Mouse (Mus musculus) adipocyte (in vitro differentiated cells): ENCODE data around the gene March11.

ENCODE experiments used
- DNase-seq: peaks from one replicate; pipeline ENCODE4 v3.0.0-alpha.2; 2016; ENCODE audit warnings: low spot score

The March11 gene

GRCm38 (mm10) chr15:26308629-26309230 is at the start of gene March11:
TSS of gene March11 (plus strand) at chr15:26309048.
- no peak for DNase-seq

- DNase-seq = no peak
These were observed 46.5 kb upstream of the March11 start for GRCm38 (mm10) chr15:26262336-26262735.

DNA sequence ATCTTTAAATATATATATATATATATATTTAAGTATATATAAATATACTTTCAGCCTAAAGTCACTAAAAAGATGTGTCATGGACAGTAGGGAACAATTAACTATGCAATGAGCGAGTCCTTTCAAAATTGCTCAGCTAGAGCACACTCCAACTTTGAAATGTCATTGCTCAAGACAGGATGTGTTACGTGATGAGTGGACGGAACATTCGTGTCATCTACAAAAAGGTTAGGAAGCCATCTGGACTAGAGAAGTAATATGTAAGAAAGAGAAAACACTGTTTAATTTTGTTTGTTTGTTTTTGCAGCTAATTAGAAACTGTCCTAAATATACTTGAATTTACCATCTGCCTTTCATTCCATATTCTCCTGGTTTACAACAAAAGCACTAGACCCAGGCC is 39.3 kb upstream of the March11 start:
- no peak for DNase-seq

DNA sequence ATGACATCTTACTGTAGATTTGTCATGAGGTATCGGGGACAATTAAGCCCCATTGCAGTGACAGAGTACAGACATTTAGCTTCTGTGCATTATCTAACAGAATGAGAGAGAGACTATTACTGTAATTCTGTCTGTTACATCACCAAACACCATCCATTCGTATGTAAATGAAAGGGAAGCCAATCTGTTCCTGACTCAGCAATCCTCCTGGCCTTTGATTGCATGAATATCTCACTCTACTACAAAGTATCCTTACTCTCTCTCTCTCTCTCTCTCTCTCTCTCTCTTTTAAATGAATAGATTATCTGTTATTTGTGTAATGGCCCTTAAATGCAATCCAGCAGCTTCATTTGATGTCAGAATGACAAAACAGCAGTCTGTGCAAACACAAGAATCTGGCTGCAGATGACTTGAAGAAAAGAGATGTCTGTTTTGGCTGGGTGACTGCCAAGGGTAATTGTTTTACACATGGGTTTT is 32.8 kb upstream of the March11 start:
- no peak for DNase-seq

DNA sequence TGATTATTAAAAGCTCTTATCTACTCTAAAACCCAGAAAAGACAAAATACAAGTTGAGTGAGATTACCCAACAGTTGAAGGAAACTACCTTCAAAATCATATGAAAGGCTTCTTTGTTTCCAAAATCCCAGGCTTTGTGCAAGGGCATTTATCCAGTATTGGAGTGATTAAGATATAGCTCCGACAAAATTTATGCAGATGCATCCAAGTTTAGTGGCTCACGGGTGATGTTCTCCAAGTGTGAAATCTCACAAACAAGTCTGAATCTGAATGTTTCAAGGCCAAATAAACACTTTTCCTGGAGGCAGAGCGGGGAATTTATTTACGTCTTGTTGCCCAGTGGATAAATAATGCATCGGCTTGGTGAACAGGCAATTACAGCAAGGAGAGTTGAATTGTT is 32.2 kb upstream of the March11 start:
- no peak for DNase-seq

GRCm38 (mm10) chr15:26291871-26292270 is 17.0 kb upstream of the March11 start:
- DNase-seq = no peak

- DNase-seq = no peak
These were observed 16.0 kb upstream of the March11 start for GRCm38 (mm10) chr15:26292811-26293210.

DNA sequence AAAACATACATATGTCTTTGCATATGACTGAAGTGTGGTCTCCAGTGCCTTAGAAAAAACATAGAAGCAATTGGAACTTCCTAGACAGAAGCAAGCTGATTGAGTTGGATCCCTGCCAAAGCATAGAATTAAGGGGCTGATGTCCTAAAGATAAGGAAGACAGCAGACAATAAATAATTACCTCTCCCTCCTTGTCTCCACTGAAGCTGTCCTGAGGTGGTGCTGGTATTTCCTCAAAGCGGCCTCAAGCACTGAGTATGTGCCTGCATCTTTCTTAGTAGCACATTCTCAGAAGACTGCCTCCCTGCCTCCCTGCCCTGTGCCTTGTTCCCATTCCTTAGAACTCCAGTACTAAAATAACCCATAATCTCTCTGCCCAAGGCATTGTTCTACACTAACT is 15.6 kb upstream of the March11 start:
- no peak for DNase-seq

DNA sequence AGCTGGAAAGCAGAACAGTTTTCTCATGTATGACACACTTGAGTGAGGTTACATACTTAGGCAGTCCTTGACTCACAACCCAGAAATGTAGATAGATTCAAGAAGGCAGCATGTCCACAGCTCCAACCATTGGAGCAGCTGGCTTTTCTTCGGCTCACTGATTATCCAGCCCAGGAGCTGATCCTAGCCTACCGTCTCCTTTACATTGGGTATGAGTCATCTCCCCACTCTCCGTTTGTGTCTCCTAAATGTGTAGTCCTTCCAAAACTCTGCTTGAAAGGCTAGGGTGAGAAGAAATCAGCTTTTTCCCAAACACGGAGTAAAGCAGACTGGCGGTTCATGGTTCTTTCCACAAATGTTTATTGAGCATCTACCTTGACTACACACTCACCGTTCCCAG is 10.2 kb upstream of the March11 start:
- no peak for DNase-seq

DNA sequence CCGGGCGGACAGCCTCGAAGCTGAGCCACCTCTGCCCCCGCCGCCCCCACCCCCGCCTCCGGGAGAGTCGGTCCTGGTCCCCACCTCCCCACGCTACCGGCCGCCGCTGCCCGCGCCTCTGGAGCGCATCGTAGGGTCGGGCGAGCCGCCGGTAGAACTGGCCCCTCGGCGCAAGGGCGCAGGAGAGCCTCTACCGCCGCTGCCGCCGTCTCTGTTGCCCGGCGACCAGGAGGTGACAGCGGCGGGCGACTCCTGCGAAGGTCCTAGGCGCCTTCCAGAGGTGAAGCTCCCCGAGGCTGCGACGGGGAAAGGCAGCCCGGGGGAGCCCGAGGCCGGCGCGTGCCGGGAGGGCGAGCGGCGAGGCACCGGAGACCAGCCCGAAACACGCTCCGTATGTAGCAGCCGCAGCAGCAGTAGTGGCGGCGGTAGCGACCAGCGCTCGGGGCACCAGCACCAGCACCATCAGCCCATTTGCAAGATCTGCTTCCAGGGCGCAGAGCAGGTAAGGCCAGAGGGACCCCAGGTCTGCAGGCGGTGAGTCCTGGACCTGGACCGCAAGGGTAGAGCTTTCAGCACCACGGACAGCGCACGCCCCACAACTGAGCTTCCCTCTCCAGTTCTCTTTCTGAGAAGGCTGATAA is 563 bp downstream of the March11 start:
- DNase-seq = peak; percentile 11

DNA sequence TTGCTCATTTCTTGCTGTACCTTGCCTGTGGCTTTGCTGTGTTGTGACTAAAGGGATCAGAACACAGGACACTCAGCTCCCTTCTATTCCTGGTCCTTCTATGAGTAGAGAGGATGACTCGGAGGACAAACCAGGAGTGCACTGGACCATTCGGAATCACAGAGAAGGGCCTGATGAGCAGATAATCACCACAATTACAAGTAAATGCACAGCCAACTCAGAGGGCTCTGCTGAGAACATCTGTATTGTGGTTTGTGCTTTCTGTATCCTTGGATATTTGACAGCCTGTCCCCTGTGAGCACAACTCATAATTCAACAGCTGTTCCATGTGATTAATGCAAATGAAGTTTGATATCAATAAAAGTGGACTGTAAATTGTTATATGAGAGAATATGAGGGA is 11.0 kb downstream of the March11 start:
- no peak for DNase-seq

DNA sequence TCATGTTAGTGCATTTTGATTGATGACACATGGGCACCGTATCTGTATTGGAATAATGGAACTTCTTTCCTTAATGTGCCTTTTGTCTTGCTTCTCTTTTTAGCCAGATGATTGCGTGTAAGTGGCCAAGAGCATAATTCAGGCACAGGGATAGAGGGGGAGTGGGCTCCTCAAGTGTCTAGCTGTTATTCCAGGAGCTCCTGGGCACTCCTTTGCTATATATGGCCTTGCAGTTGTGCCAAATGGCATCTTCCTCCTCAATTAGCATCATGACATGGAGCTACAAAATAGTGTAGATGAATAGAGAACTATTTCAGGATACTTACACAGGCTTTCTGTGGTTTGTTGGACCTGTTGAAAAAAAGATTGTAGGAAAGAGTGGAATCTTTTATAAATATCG is 11.6 kb downstream of the March11 start:
- no peak for DNase-seq

DNA sequence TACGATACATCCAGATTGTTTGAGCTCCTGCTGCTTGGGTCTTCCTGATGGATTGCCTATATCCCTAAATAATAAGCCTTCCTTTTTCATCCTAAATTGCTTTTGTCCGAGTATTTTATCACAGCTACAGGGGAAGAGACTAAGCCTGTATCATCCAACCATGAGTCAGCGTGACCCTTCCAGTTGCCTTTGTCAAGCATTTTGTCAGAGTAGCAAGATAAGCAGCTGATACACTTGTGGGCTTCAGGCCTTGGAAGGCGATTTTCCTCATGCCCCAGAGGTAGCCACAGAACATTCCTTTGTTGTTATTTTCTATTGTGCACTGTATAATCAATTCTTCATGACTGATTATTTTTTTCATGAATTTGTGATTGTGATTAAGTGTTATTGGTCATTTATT is 14.0 kb downstream of the March11 start:
- DNase-seq = no peak

- peak; percentile 58 for DNase-seq
These were observed 18.3 kb downstream of the March11 start for GRCm38 (mm10) chr15:26327157-26327556.

- DNase-seq = no peak
These were observed 26.9 kb downstream of the March11 start for GRCm38 (mm10) chr15:26335791-26336190.

DNA sequence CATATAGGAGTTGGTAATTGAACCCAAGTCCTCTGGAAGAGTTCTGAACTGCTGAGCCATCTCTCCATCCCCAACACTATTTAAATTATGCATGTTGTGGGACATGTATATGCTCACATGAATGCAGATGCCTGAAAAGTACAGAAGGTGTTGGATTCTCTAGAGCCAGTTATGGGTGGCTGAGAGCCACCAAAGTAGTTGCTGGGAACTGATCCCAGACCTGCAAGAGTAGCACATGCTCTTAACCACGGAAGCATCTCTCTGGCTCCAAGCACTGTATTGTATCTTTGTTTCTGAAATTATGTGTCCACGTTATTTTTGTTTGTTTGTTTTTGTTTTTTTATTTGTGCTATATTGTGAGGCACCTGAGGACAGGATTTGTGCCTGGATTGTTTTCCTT is 28.9 kb downstream of the March11 start:
- no peak for DNase-seq

DNA sequence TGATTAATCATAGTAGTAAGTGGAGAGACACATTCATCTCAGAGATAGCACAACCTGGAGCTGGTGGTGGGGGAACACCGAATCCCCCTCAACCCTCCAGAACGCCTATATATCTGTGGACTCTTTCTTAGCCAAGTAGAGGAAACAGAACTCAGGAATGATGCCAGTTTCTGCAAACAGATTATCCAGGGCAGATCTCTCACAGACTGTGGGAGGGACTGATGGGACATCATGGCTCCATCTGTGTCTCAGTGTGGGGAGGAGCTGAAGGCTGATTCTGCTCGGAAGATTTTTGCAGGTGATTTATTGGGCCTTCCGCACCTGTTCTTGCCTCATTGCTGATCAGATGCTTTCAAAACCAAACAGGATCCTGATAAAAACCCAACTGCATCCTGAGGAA is 29.5 kb downstream of the March11 start:
- DNase-seq = no peak

DNA sequence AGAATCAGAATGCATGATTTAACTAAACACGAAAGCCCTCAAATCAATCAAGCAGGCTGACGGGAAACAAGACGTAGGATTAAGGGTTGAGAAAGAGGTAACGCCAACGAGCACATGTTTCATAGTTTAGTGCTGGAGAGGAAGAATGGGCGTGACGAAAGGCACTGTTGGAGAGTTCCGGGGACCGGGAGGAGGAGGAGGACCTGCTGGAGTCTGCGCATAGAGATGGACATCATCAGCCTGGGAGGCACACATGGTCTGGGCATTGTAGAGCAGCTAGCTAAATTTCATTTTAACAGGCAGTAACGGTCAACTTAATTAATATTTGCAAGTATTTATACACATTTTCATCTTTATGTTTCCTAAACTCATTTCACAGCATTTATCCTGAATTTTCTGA is 31.6 kb downstream of the March11 start:
- DNase-seq = no peak

DNA sequence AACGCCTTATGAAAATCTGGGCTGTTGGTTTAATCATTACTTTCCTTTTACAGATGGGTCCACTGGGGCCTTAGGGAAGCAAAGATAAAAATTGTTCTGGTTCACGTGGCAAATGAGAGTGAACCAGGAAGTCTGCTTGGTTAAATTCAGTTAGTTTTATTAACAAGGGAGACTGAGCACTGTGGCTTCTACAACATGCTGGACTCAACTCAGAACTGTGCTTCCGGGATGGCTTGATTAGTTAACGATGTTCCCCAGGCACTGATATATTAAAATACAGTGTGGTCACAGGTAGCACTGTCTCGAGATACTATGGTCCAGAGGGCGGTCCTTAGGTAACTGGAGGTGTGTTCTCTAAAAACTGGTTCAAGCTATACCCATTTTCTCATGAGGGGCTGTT is 32.1 kb downstream of the March11 start:
- DNase-seq = no peak

GRCm38 (mm10) chr15:26344329-26344728 is 35.5 kb downstream of the March11 start:
- no peak for DNase-seq

DNA sequence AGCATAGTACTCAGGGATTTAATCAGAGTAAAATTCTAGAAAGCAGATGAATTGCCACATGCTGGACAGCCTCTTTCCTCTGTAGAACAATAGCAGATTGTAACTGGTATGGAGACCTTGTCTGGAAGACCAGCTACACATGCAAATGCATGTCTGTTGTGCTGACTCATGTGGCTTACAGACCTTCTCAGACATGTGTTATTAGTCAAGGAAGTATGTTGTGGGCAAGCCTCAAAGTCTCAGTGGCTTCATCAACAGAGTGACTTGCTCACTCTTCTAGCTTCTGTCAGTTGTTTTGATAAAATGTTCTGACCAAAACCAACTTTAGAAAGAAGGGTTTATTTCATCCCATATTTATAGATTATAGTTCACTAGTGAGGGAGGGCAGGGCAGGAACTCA is 44.8 kb downstream of the March11 start:
- no peak for DNase-seq

DNA sequence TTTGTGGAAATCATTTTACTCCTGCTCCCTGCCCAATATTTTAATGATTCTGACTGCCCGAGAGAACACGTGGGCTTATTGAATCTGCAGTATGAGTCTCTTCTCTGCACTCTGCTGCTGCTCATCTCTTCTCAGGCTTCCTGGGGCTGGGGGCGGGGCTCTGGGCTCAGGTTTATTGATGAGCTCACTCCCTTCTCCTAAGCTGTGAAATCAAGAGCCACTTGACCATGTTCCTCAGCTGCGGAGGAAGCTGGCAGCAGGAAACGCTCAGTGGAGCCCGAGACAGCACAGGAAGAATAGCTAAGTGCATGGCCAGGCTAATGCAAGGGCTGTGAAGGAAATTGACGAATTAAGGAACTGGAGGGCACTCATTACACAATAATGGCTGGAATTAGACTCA is 56.5 kb downstream of the March11 start:
- DNase-seq = no peak

- no peak for DNase-seq
These were observed 57.7 kb downstream of the March11 start for GRCm38 (mm10) chr15:26366511-26366910.

GRCm38 (mm10) chr15:26373759-26374158 is 64.9 kb downstream of the March11 start:
- DNase-seq = no peak
